Mouse (Mus musculus): ENCODE measurements at regions not wholly inside any gene's neighbourhood (a gene's known extent, or its start where the extent isn't known, plus 50 kb on each side); places are given as distances from the start of the nearest gene placed in this dataset.

- H3K9ac ChIP-seq (ENCODE audit: insufficient read depth, low read depth) = no peak overlapping the region
- H3K4me1 ChIP-seq (ENCODE audit: control insufficient read depth in 1 of 2, insufficient read depth in 2 of 2) = no peaks in the 10 kb centered on the region
- H3K36me3 ChIP-seq (replicated peaks in 1 of 2; ENCODE audit: control insufficient read depth in 1 of 2, insufficient read depth in 1 of 2, low read length in 1 of 2) = no peaks in the 10 kb centered on the region
- no peaks in the 10 kb centered on the region for H3K9me3 ChIP-seq (replicated peaks; ENCODE audit: low read length)
- H3K4me2 ChIP-seq (ENCODE audit: insufficient read depth, low read depth, poor library complexity, severe bottlenecking) = no peak overlapping the region
- no peak for DNase-seq (ENCODE audit: extremely low read depth)
- H3K79me2 ChIP-seq (replicated peaks; ENCODE audit: control insufficient read depth, extremely low read depth, insufficient read depth, poor library complexity, severe bottlenecking) = no peaks in the 10 kb centered on the region
- in situ Hi-C loops (cut with MboI; ENCODE audit: low pct_ligation_motif_present, low pct_unique_long_range_greater_than_20kb, low sequenced_read_pairs) (no loop called here), dilution Hi-C loops (cut with MboI; ENCODE audit: extremely low pct_ligation_motif_present, extremely low pct_unique_long_range_greater_than_20kb, low sequenced_read_pairs) (no loop called here)
- no peaks in the 10 kb centered on the region for H3K27me3 ChIP-seq (replicated peaks)
- no peak overlapping the region for H3K27ac ChIP-seq (ENCODE audit: insufficient read depth, low read depth)
- H3K4me3 ChIP-seq (replicated peaks in 1 of 3; ENCODE audit: low read depth in 2 of 3, low read length in 2 of 3, poor library complexity in 1 of 3) = no peak overlapping the region
- TF ChIP-seq ZC3H11A (IDR thresholded peaks at IDR 0.05; ENCODE audit: low read depth, low read length) (no peak), ZKSCAN1 (IDR thresholded peaks at IDR 0.05; ENCODE audit: borderline replicate concordance, low read depth, low read length) (no peak), ZMIZ1 (IDR thresholded peaks at IDR 0.05; ENCODE audit: low read depth, low read length) (no peak), GABPA (IDR thresholded peaks at IDR 0.05; ENCODE audit: insufficient replicate concordance, low read depth, low read length) (no peak), MYC (IDR thresholded peaks at IDR 0.05; ENCODE audit: low read depth, low read length) (no peak)
Observed at GRCm38 (mm10) chr2:72769030-72769630, 211.1 kb downstream of the Sp3 start.

DNA sequence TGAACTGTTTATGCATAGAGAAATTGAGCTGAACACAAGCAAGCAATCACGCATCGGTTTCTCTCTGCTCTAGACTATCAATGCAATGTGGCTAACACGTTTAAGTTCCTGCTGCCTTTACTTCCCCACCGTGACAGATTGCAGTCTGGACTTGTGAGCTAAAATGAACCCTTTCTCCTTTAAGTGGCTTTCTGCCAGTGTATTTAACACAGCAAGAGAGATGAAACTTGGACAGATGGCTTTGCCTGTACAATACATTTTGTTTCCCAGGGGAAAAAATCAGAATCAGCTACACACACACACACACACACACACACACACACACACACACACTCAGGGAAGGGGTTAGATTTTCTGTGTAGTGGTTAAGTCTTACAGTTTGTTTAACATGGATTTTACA, 206.8 kb downstream of the Sp3 start:
- no peak overlapping the region for H3K4me3 ChIP-seq (replicated peaks in 1 of 3; ENCODE audit: low read depth in 2 of 3, low read length in 2 of 3, poor library complexity in 1 of 3)
- H3K9ac ChIP-seq (ENCODE audit: insufficient read depth, low read depth) = no peak overlapping the region
- no peaks in the 10 kb centered on the region for H3K27me3 ChIP-seq (replicated peaks)
- no peak overlapping the region for H3K27ac ChIP-seq (ENCODE audit: insufficient read depth, low read depth)
- DNase-seq (ENCODE audit: extremely low read depth) = no peak
- H3K36me3 ChIP-seq (replicated peaks in 1 of 2; ENCODE audit: control insufficient read depth in 1 of 2, insufficient read depth in 1 of 2, low read length in 1 of 2) = no peaks in the 10 kb centered on the region
- dilution Hi-C loops (cut with MboI; ENCODE audit: extremely low pct_ligation_motif_present, extremely low pct_unique_long_range_greater_than_20kb, low sequenced_read_pairs) = no loop called here
- no peaks in the 10 kb centered on the region for H3K9me3 ChIP-seq (replicated peaks; ENCODE audit: low read length)
- no peak for TF ChIP-seq ZMIZ1 (IDR thresholded peaks at IDR 0.05; ENCODE audit: low read depth, low read length)
- no peak for TF ChIP-seq CHD1 (IDR thresholded peaks at IDR 0.05; ENCODE audit: low read depth, low read length)
- no peak for TF ChIP-seq SMC3 (IDR thresholded peaks at IDR 0.05; ENCODE audit: low read depth, low read length)
- TF ChIP-seq NRF1 (IDR thresholded peaks at IDR 0.05; ENCODE audit: low read depth, low read length) = no peak
- no peak for TF ChIP-seq ZKSCAN1 (IDR thresholded peaks at IDR 0.05; ENCODE audit: borderline replicate concordance, low read depth, low read length)
- no peak for TF ChIP-seq JUN (IDR thresholded peaks at IDR 0.05; ENCODE audit: insufficient read depth, low read depth, low read length)
- TF ChIP-seq KAT2A (IDR thresholded peaks at IDR 0.05; ENCODE audit: insufficient replicate concordance, low read length) = no peak
- no peak for TF ChIP-seq ELF1 (IDR thresholded peaks at IDR 0.05; ENCODE audit: low read depth, low read length)
- no peak for TF ChIP-seq RCOR1 (conservative IDR thresholded peaks at IDR 0.05; ENCODE audit: low read depth, low read length)
- no peak for TF ChIP-seq MAFK (IDR thresholded peaks at IDR 0.05; ENCODE audit: insufficient replicate concordance, low read length)
- TF ChIP-seq USF2 (conservative IDR thresholded peaks at IDR 0.05; ENCODE audit: low read depth, low read length) = no peak
- no peak for TF ChIP-seq POLR2A (IDR thresholded peaks at IDR 0.05; ENCODE audit: low read depth, low read length)
- no peak for TF ChIP-seq ETS1 (conservative IDR thresholded peaks at IDR 0.05; ENCODE audit: low read depth, low read length)
- TF ChIP-seq NELFE (IDR thresholded peaks at IDR 0.05; ENCODE audit: low read depth, low read length) = no peak
- no peak for TF ChIP-seq MAX (IDR thresholded peaks at IDR 0.05; ENCODE audit: low read length)
- no peak for TF ChIP-seq HCFC1 (IDR thresholded peaks at IDR 0.05; ENCODE audit: low read depth, low read length)
- TF ChIP-seq MXI1 (IDR thresholded peaks at IDR 0.05; ENCODE audit: low read depth, low read length) = no peak
- no peak for TF ChIP-seq MEF2A (IDR thresholded peaks at IDR 0.05; ENCODE audit: borderline replicate concordance, low read depth, low read length)
- no peak for TF ChIP-seq E2F4 (IDR thresholded peaks at IDR 0.05; ENCODE audit: insufficient replicate concordance, low read depth, low read length)
- no peak for TF ChIP-seq ZC3H11A (IDR thresholded peaks at IDR 0.05; ENCODE audit: low read depth, low read length)
- peaks cover 7 to 12% of the 10 kb centered on the region in 2 experiments; a peak in 3 of 4 replicates for H3K4me1 ChIP-seq (ENCODE audit: control insufficient read depth in 1 of 2, insufficient read depth in 2 of 2)
- H3K4me2 ChIP-seq (ENCODE audit: insufficient read depth, low read depth, poor library complexity, severe bottlenecking) = no peak overlapping the region
- no peaks in the 10 kb centered on the region for H3K79me2 ChIP-seq (replicated peaks; ENCODE audit: control insufficient read depth, extremely low read depth, insufficient read depth, poor library complexity, severe bottlenecking)
- in situ Hi-C loops (cut with MboI; ENCODE audit: low pct_ligation_motif_present, low pct_unique_long_range_greater_than_20kb, low sequenced_read_pairs) = no loop called here
